Mouse (Mus musculus) heart, postnatal 0 days (tissue): ENCODE data around the gene Arhgef28.

Source experiments
- CTCF ChIP-seq: IDR thresholded peaks from 2 replicates; pipeline ENCODE4 v1.5.1; 2016; ENCODE audit warnings: antibody characterized with exemption, control low read depth, low read depth
- EP300 ChIP-seq: IDR thresholded peaks from 2 replicates; pipeline ENCODE4 v1.6.1; 2016; ENCODE audit warnings: antibody characterized with exemption, low read depth

- no peak for TF ChIP-seq CTCF
- no peak for TF ChIP-seq EP300
Observed at GRCm38 (mm10) chr13:98111531-98111930, 94.7 kb downstream of the Arhgef28 start.
